Mouse (Mus musculus): ENCODE measurements at regions not wholly inside any gene's neighbourhood (a gene's known extent, or its start where the extent isn't known, plus 50 kb on each side); places are given as distances from the start of the nearest gene placed in this dataset.

DNA sequence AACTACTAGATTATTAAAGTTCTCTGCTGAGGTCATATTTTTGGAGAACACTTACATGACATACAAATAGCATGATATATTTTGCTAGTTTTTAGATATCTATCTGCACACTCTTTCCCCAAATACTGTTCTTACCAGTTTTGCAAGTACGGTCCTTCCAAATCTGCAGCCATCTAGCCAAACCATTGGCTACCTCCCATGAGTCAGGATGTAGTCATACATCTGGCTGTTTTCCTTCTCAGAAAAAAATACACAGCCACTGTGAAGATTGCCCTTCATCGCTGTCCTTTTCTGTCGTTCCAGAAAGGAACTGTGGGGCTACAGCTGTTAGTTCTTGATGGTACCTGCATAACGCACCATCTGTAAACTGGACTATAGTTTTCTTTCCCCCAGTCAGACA, 234.5 kb downstream of the Dmrt2 start:
- no peak for TF ChIP-seq CTCF (IDR thresholded peaks at IDR 0.05; ENCODE audit: borderline replicate concordance, control insufficient read depth, extremely low read depth, insufficient read depth, low read length, poor library complexity)
- TF ChIP-seq POLR2A (IDR thresholded peaks at IDR 0.05; ENCODE audit: control insufficient read depth, extremely low read depth, insufficient read depth, low read length, poor library complexity) = no peak

All from thymus, adult 2 months (tissue).